Mouse (Mus musculus) myocyte (in vitro differentiated cells): ENCODE data around the gene Ccdc124.
A peak's percentile ranks its signal among the peaks of the same experiment; 100 is the strongest.

Experiments used
- E2F4 ChIP-seq: IDR thresholded peaks from one replicate; pipeline ENCODE4 v1.6.1; 2011; ENCODE audit warnings: mild to moderate bottlenecking, control low read depth, moderate library complexity; ENCODE audit not compliant: insufficient read depth
- MYOD1 ChIP-seq, 3 experiments: IDR thresholded peaks; one replicate each; pipeline ENCODE4 v1.6.1; 2011; ENCODE audit warnings: control low read depth in 2 of 3, low read depth in 2 of 3, mild to moderate bottlenecking in 2 of 3, moderate library complexity in 1 of 3; ENCODE audit not compliant: insufficient read length in 2 of 3, control insufficient read depth in 1 of 3
- MYOG ChIP-seq, 3 experiments: IDR thresholded peaks; one replicate each; pipeline ENCODE4 v1.6.1; 2011; ENCODE audit warnings: control low read depth in 2 of 3, low read depth in 2 of 3, mild to moderate bottlenecking in 2 of 3; ENCODE audit not compliant: insufficient read length in 2 of 3, control insufficient read depth in 1 of 3, insufficient read depth in 1 of 3
- POLR2A ChIP-seq: IDR thresholded peaks from one replicate; pipeline ENCODE4 v1.6.1; 2011; ENCODE audit warnings: low read depth, mild to moderate bottlenecking, control low read depth, moderate library complexity; ENCODE audit not compliant: insufficient read length
- POLR2AphosphoS2 ChIP-seq: IDR thresholded peaks from one replicate; pipeline ENCODE4 v1.6.1; 2011; ENCODE audit warnings: low read depth, control low read depth; ENCODE audit not compliant: insufficient read length
- REST ChIP-seq: IDR thresholded peaks from one replicate; pipeline ENCODE4 v1.6.1; 2011; ENCODE audit warnings: mild to moderate bottlenecking, control low read depth, moderate library complexity; ENCODE audit not compliant: insufficient read depth, insufficient read length
- SRF ChIP-seq: IDR thresholded peaks from one replicate; pipeline ENCODE4 v1.6.1; 2011; ENCODE audit warnings: low read depth; ENCODE audit not compliant: control insufficient read depth, insufficient read length
- TCF12 ChIP-seq: IDR thresholded peaks from one replicate; pipeline ENCODE4 v1.6.1; 2011; ENCODE audit warnings: mild to moderate bottlenecking, control low read depth; ENCODE audit not compliant: poor library complexity, insufficient read depth, severe bottlenecking
- USF1 ChIP-seq: IDR thresholded peaks from one replicate; pipeline ENCODE4 v1.6.1; 2011; ENCODE audit warnings: low read depth, mild to moderate bottlenecking, control low read depth, moderate library complexity

DNA sequence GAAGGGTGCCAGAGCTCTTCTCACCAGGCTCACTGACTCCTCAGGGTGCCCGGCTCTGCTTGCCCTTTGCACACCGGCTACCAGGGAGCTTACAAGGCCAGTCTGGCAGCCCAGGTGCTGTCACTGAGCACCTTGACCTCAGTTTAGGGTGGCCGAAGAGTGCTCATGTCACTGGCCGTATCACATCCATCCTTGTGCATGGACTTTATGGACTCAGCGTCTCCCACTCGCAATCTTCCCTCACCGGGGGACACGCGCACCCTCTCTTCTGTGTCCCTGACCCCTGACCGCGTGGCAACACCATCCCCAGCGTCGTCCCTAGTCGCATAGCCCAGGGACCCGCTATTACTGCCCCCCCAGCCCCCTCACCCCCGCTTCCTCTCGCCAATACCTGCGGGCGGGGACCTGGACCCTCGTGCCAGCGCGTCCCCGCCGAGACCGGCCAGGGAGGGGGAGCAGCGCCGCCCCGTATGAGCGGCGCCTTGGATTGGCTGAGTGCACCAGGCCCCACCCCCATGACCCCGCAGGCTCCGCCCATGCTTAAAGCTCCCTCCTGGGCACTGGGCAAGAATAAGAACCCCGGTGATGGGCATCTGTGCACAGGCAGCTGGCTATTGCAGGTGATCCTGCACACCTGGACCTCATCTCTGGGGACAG, 17.1 kb downstream of the Ccdc124 start:
- TF ChIP-seq E2F4: no peak
- no peak for TF ChIP-seq USF1
- TF ChIP-seq POLR2A: peak; percentile 56
- no peak for TF ChIP-seq MYOG (IDR thresholded peaks at IDR 0.05; ENCODE audit: control insufficient read depth in 1 of 3, insufficient read depth in 1 of 3, insufficient read length in 2 of 3, low read depth in 2 of 3)
- no peak for TF ChIP-seq TCF12
- peak; percentile 64 for TF ChIP-seq POLR2AphosphoS2
- TF ChIP-seq REST: no peak
- no peak for TF ChIP-seq MYOD1 (IDR thresholded peaks at IDR 0.05; ENCODE audit: control insufficient read depth in 1 of 3, insufficient read length in 2 of 3, low read depth in 2 of 3)
- no peak for TF ChIP-seq SRF
